Mouse (Mus musculus) embryonic fibroblast, embryonic 13.5 days (primary cell): ENCODE measurements around the gene Gm20388.

ENCODE experiments used
- CTCF ChIP-seq: IDR thresholded peaks from 2 replicates; pipeline ENCODE4 v1.5.1; 2011; ENCODE audit warnings: mild to moderate bottlenecking, control low read depth, low read length, moderate library complexity, borderline replicate concordance; ENCODE audit not compliant: insufficient read depth
- POLR2A ChIP-seq: IDR thresholded peaks from 2 replicates; pipeline ENCODE4 v1.6.1; 2011; ENCODE audit warnings: low read depth, mild to moderate bottlenecking, control low read depth, low read length, moderate library complexity

DNA sequence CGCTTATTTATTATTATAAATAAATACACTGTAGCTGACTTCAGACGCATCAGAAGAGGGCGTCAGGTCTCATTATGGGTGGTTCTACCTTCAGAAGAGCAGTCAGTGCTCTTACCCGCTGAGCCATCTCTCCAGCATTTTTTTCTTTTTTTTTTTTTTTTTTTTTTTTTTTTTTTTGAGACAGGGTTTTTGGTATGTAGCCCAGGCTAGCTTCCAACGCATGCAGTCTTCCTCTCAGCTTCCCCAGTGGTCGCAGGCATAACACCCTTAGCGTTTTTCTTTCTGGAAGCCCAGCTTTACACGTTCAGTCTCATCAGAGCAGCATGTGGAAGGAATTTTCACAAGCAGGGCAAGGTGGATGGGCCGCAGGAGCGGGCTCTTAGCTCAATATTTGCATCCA lies 3607.5 kb downstream of the Gm20388 start:
- TF ChIP-seq CTCF (no peak), POLR2A (no peak)
